Mouse (Mus musculus): Measurements from ENCODE around the gene Cd101.

- TF ChIP-seq CTCF (IDR thresholded peaks at IDR 0.05; ENCODE audit: borderline replicate concordance, extremely low read depth, insufficient read depth, insufficient read length) (no peak), POLR2A (IDR thresholded peaks at IDR 0.05; ENCODE audit: borderline replicate concordance, extremely low read depth, insufficient read depth, insufficient read length, poor library complexity, severe bottlenecking) (no peak)
These were observed 41.0 kb upstream of the Cd101 start for GRCm38 (mm10) chr3:101070230-101070795.
